Mouse (Mus musculus) v-Abl transformed pro-B cells (cell line): ENCODE results near the gene Chmp3.

Experiments
- in situ Hi-C, 2 experiments: fragments of 400-800 bp; cut with MboI; formaldehyde crosslinking; loops; one replicate each; pipeline ENCODE4 v1.15.1; 2025; ENCODE audit not compliant: unreplicated experiment in 2 of 2

Chmp3 gene

DNA sequence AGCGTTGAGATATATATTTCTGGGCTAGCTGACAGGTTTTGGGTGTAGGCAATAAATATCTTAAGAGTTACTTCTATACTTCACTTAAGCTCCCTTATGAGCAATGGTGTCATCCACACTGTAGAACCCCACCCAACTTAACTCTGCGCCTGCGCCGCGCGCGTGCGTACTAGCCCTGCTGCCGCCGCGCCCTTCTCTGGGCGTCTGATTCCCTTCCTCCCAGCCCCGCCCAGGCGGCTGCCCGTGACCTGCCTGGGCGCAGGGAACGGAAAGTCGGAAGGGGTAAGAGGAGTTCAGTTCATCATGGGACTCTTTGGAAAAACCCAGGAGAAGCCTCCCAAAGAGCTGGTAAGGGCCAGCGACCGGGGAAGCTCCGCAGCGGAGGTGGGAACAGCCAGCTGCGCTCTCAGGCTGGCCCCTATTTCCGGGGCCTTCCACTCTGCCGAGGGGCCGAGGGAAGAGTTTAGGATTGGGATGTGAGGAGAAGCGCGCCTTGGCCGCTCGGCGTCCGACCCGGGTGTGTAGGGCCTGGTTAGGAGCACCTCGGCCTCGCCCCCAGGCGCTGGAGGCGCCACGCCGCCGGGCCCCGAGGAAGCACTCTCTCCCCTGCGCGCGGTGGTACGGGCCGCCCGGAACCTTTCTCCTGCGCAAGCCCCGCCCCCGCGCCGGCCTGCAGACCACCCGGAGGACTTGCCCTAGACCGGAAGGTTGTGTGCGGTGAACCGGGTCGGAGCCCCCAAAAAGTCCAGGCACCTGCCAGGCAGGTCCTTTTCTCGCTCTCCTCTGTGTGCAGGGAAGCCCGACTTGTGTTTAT, at the start of gene Chmp3:
Gene Chmp3 (plus strand): TSS at position 112 of the 814 bp plus-strand sequence.
- in situ Hi-C loops = no loop called here

- in situ Hi-C loops = no loop called here
Observed at GRCm38 (mm10) chr6:71494341-71495020, 49.1 kb upstream of the Chmp3 start.

DNA sequence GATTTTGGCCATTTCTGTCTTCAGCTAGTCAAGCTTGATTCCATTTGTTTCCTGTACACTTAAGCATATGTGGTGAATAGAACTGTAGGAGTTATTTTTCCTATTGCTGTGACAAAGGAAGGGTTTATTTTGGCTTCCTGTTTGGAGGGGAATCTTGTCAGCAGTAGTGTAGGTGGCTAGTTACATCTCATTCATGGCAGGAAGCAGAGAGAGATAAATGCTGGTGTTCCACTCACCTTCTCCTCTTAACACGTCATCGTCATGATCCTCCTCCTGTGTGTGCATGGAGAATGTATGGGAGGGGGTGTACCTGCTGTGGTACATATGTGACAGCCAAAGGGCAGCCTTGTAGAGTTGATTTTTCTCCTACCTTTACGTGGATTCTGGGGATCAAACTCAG, 43.0 kb upstream of the Chmp3 start:
- in situ Hi-C loops = no loop called here

- in situ Hi-C loops = no loop called here
Observed at GRCm38 (mm10) chr6:71503001-71503400, 40.6 kb upstream of the Chmp3 start.

DNA sequence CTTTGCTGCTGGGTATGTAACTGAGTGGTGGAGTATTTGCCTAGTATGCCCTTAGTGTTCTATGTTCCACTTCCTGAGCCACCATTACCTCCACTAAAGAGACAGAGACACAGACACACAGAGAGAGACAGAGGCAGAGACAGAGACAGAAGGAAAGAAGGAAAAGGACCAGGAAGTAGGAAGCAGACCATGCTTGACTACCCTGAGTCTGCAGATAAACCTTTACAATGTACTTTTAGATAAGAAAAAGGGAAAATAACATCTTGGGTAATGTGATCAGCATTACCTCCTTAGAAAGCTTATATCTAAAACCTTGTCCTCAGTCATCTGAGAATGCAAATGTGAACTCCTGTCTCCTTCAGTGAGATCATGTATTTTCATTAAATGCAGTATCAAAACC, 39.9 kb upstream of the Chmp3 start:
- in situ Hi-C loops = no loop called here

DNA sequence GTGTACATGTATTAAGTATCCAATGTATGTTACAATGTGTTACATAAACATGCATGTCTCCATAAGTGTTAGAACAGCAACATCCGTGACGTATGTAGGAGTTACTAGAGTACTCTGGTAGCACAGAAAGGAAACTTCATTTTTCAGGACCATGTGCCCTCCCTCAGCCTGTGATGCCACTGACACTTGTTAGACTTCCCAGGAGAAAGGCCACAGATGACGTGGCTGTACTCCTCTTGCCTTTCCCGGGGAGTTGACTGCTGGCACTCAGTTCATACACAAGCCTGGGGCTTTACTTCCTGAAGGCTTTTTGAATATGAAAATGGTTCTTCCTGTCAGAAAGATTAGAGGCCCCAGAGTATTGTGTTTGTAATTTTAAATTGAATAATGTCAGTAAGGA, 39.5 kb upstream of the Chmp3 start:
- in situ Hi-C loops = no loop called here

GRCm38 (mm10) chr6:71505671-71506070, 37.9 kb upstream of the Chmp3 start:
- in situ Hi-C loops = no loop called here

DNA sequence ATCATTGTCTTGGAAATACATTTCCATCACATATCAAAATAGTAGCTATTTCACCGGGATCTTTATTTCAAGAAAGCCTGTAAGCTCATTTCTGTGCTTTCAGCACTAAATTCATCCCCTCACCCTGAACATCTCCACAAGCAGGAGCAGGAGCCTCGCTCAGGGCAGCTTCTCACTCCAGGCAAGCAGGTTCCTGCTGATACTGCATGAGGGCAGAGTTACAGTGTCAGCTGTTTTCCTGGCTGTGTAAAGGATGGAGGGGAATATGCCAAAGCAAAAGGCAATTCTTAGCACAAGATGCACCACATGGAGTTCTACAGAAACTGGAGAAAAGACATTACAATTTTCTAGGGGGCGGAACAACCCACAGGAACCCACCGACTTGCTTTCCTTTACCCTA, 24.1 kb upstream of the Chmp3 start:
- in situ Hi-C loops = no loop called here

DNA sequence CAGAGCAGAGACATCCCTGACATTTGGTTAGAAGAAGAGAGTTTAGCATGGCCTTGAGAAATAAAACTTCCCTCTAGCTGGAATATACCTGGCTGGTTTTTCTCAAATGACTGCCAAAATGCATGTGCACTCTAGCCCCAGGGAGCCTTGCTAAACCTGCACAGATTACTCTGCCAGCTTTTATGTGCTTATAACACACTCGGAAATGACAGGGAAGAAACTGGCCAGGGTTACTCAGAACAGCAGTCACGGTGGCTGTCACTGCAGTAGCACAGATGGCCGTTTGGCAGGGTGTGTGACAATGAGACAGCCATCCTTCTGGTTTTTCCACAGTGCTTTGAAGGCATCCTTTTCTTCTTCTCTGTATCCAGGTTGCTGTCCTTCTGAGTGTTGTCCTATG, 18.0 kb upstream of the Chmp3 start:
- in situ Hi-C loops = no loop called here

- in situ Hi-C loops = no loop called here
Observed at GRCm38 (mm10) chr6:71527056-71527455, 16.5 kb upstream of the Chmp3 start.

GRCm38 (mm10) chr6:71527826-71528225, 15.8 kb upstream of the Chmp3 start:
- in situ Hi-C loops = no loop called here

GRCm38 (mm10) chr6:71530176-71530575, 13.4 kb upstream of the Chmp3 start:
- in situ Hi-C loops = no loop called here

- in situ Hi-C loops = loop anchor here in 1 of 2 experiments (5.0 kb wide), 1 partner anchor 90 kb away; no protein-coding TSS in a partner anchor
Observed at GRCm38 (mm10) chr6:71537286-71537685, 6.3 kb upstream of the Chmp3 start.

GRCm38 (mm10) chr6:71555507-71555951, 11.9 kb downstream of the Chmp3 start:
- in situ Hi-C loops = no loop called here

DNA sequence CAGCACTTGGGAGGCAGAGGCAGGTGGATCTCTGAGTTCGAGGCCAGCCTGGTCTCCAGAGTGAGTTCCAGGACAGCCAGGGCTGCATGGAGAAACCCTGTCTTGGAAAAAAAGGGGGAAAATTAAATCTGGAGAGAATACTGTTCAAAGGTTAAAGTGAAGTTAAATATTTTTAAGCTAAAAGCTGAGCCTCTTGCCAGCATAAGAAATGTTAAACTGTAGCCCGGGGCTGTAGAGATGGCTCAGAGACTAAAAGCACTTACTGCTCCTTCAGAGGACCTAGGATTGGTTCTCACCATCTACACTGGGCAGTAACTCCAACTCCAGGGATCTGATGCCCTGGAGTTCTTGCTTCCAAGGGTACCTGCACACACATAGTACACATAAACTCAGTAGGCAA, 13.2 kb downstream of the Chmp3 start:
- in situ Hi-C loops = no loop called here

- in situ Hi-C loops = no loop called here
Observed at GRCm38 (mm10) chr6:71568616-71569015, 25.0 kb downstream of the Chmp3 start.

DNA sequence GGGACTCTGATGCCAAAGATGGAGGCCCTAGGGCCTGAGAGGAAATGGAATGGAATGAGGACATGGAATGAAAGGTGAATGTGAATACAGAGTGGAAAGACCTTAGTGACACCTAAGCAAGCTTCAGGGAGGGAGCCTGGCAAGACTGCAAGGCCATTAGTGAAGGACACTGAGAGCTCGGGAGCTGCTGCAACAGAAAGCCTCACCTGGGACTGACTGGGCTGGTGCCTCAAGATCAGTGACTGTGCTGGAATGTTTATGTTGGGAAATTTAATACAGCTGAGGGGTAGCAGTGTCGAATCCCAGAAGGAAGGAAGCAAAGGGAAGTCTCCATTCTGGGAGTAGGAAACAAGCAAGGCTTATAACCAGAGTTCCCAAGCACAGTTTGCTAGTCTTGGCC, 25.4 kb downstream of the Chmp3 start:
- in situ Hi-C loops = no loop called here

DNA sequence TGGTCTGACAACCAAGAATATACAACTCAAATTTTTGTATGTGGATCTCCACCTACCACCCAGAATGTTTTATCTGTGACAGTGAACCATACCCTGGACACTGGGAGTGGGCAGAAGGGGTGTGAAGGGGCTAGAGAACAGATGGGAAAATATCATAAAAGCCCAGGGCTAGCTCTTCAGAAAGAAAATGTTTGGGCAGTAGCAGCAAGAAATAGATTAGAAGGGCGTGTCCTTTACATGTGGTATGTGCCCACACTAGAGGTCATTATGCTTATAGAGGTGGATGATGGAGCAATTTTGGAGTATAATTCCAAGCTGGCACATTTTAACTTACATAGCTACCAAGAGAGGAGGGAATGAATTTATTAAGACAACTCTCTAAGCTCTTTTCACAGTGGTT, 31.8 kb downstream of the Chmp3 start:
- in situ Hi-C loops = no loop called here

GRCm38 (mm10) chr6:71579478-71579877, 35.9 kb downstream of the Chmp3 start:
- in situ Hi-C loops = no loop called here

GRCm38 (mm10) chr6:71583198-71583597, 39.6 kb downstream of the Chmp3 start:
- in situ Hi-C loops = no loop called here

GRCm38 (mm10) chr6:71589401-71589800, 45.8 kb downstream of the Chmp3 start:
- in situ Hi-C loops = no loop called here

- in situ Hi-C loops = loop anchor here in 1 of 2 experiments (5.0 kb wide), 1 partner anchor 42 kb away; the partner anchor contains the start of gene Kdm3a
Observed at GRCm38 (mm10) chr6:71590154-71590553, 46.6 kb downstream of the Chmp3 start.
